Mouse (Mus musculus): ENCODE results near the gene C130074G19Rik.

Gene C130074G19Rik

DNA sequence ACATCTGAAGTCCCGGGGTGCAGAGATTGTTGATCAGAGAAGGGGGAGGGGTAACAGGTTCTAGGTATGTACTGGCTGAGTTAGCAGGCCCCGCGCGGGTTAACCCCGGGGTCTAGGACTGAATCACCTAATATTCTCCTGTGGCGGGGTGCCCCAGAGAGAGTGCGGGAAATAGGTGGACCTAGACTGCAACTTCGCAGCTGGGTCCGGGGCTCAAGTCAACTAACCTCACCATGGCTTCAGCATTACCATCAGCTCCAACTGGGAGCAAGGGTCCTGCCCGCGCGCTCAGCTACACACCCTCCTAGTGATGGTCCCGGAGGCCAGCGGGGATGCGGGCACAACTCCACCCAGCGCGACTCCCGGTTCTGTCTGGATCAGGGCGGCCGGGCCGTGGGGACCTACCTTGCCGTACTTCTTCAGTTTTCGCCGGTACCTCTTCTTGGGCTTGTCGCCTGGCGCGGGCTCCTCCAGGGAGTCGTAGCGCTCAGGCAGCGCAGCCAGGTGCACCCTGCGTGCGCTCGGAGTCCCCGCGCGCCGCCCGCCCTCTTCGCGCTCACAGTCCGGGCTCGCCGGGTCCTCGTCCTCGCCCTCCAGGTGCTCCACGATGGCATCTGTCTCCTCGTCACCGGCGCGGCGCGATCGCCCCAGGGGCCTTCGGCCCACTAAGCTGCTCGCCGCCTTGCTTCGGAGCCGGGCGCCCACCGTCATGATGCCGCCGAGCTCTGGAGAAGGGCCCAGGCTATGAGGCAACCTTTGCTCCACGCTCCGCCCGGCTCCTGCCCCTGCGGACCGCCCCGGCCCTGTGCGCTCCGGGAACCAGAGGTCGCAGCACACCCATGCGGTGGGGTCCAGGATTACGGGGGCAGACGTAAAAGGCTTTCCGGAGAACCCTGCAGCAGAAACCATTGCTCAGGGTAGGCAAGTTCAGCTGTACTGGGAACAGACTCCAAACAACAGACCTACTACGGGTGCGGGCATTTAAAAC is at the start of gene C130074G19Rik:
C130074G19Rik (minus strand) TSS at position 938 of the 988 bp plus-strand sequence.
- peak; percentile 87 to 90 for DNase-seq

DNA sequence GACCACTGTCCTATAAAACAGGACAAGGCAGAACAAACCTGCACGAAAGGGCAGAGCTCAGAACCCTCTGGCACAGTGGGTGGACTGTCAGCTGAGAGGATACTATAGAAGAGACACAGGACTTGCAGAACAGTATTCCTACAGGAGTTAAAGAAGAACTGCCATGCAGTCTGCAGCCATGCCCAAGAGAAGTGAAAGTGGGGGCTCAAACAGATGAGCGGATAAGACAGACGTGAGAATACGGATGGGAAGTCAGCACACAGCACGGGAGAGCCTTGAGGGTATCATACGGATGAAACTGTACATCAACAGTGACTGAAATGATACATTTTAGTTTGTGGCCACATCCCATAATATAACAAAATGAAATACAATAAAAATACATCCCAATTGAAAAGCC is 48.1 kb upstream of the C130074G19Rik start:
- no peak for DNase-seq

DNA sequence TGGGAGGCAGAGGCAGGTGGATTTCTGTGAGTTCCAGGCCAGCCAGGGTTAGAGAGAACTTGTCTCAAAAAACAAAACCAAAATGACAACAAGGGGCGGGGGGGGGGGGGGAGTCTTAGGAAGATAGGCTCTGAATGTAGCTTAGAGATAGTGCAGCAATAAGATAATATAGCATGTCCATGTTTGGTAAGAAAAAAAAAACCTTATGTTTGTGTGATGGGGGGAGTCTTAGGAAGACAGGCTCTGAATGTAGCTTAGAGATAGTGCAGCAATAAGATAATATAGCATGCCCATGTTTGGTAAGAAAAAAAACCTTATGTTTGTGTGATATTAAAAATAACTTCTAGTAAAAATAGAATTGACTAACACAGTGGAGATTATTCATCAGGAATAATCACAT is 45.4 kb upstream of the C130074G19Rik start:
- no peak for DNase-seq

DNA sequence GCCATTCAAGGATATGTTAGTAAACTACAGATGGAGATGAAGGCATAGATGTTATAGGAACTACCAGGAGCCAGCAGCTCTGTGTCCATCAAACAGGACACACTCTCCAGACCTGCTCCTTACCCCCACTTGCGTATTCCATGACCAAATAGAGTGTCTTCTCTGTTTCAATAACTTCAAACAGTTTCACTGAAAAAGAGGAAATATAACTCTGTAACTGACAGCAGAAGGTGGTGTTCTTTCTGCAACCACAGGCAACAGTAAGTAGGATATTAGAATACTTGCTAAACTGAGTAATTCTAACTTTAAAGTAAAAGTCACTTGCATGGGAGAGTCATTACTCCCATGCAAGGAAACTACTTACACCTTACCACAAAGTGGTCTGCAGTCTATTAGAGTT is 44.9 kb upstream of the C130074G19Rik start:
- DNase-seq: no peak

DNA sequence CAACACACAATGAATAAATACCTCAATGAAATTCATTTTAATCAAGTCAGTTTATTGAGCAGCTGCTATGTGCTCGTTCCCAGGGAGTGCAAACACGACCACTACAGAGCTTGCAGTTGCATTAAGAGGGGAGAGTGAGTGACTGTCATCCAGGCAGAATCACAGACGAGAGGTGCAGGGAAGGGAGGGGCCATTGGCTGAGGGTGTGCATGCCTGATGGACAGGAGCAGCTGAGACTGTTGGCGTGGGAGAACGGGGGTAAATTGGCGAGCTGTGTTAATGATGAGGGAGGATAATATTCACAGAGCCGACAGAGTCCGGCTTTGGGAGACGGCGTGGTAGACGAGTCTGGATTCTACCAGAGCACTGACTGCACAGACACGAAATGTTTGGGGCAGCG is 39.8 kb upstream of the C130074G19Rik start:
- DNase-seq: no peak

DNA sequence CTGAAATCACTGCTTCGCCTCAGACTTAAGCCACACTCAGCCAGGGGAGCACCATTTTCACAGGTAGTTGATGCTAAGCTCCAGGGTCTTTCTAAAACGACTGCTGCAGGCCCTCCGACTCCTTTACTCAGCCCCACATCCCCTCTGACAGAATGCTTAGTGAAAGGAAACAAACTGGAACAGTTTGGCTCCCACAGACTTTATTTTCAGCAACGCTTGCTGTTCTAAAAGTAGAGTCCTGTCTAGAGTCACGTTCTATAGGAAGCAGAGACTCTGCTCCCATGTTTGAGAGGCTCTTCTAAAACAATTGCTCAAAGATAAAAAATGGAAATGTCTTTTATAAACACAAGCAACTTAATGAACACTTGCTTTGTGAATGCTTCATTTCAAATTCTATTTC is 37.0 kb upstream of the C130074G19Rik start:
- no peak for DNase-seq

DNA sequence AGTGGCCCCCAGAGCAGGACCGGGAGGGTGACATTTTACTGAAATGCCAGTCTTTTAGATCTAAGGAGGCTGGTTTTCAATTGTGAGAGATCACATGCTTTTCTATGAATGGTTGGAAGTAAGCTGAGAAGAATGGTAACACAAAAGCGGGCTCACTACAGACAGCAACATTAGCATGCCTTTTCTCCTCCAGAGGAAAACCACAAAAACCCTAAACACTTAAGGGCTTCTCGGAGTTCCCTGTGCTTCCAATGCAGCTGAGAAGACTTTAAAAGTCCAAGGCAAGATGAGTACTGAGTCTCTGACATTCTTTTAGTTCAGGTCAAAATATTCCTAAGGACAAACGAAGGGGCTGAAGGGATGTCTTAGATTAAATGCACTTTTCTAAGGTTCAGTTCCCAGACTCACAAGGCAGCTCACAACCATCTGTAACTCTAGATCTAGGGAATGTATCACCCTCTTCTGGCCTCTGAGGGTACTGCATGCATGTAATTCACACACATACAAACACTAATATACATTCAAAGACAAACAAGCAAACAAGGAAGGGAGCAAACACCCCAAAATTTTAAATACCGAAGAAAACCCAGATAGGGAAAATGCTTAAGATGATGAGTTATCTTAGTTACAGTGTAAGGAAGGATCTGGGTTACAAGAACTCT is 35.3 kb upstream of the C130074G19Rik start:
- DNase-seq: no peak

DNA sequence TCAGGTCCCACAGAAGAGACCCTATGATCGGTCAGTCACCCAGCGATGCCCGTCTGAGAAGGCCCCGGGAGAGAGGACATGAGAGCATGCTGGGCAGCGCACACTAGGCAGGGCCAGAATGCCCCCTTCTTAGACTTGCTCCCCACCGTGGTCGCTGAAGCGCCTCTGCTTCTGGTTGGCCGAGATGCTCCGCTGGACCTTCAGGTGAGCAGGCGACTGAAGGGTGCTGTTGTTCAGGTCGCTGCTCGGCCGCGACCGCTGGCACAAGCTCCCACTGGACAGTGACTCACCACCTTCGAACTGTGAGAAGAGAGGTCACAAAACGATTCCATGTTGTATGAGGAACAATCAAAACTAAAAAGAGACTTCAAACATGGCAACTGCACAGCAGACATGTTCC is 29.3 kb upstream of the C130074G19Rik start:
- DNase-seq: no peak

DNA sequence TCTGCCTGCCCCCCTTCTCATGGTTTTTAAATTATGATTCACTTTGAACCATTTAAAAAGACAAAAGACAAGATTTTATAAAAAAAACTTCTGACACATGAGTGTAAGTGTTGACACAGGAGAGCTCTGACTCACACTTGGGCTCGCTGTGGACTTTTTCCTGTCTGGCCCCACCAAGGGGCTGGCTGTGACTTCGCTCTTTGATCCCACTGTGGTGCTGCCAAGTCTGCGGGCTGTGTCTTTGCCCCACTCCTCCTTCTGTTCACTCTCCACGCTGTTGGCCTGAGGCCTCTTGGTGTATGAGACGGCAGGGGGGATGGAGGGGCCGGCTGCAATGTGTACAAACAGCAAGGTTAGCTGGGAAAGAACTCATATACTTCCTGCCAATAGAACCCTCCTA is 28.8 kb upstream of the C130074G19Rik start:
- DNase-seq: no peak

DNA sequence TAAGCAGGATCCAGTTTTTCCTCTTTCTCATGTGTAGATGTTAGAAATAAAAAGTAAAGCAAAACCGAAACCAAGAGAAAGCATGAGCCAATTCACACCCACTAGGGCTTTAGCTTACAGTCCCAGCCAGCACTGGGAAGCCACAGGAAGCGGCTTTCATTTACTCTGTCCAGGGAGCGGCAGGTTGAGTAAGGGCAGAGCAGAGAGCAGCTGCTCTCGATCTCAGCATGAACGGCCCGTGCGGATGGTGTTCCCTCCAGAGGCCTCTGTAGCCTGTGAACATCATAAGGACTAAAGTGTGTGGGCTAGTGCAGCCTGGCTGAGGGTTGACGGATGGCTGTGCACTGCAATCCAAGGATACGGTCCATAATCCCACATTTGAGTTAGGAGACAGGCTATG is 25.5 kb upstream of the C130074G19Rik start:
- DNase-seq: peak in 1 of 2 experiments; percentile 26

DNA sequence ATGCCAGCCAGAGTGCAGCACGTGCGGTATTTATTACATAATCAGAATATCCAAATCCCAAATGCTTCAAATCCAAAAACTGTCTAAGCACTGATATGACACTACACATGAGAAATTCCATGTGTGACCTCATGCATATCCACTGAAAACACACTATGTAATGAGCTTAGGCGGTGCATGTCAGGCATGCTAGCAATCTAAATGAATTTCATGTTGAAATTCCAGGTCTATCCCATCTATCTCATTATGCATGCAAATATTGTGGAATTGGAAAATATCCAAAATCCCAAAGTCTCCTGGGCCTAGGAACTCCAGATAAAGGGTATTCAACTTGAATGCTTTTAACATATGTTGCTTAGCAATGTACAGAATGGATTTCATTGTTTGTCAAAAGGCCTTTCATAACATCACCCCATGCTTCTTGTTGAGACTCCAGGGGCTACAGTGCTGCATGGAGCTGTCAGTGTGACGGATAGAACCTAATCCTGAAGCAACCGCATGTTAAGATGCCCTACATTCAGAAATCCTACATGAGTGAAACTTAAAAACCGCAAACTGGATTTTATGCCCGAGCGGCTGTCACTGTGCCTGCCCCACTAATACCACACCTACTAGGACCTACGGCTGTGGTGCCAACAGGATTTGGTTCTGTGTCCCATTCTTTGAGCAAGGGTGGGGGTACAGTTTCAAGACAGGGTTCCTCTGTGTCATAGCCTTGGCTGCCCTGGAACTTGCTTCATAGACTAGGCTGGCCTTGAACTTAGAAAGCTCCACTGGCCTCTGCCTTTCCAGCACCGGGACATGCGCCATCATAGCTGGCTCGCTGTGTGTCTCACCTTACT is 23.1 kb upstream of the C130074G19Rik start:
- DNase-seq: no peak

DNA sequence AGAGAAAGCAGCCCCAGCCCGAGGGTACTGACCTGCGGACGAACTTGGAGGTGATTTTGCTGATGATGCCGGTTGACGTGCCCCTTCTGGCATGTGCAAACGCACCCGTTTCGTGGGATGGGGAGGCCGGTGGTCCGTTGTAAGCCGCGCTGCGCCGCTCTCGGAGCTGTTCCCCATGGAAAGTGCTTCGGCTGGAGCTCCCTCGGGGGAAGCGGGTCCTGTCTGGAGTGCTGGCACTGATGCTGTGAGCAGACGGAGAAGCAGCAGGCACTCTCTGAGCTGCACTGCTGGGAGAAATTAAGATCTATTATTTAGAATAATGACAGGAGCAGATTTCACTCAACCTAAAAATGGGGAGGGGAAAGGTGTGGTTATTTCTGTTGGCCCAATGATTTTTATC is 22.4 kb upstream of the C130074G19Rik start:
- no peak for DNase-seq

DNA sequence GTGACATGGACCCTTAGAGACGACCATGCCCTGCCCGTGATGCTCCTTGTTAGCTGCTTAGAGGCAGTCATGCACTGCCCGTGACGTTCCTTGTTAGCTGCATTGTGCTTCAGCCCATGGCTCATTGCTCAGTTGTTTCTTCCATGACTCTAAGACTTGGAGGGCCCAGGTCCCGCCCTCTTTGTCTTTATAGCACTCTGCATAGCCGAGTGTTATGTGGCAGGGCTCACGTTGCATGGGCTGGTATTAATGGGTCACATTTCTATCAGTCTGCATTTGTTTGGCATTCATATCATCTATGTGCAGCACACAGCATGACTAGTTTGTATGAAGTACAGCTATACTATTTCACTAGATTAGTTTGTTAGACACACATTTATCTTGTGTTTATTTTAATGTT is 20.7 kb upstream of the C130074G19Rik start:
- DNase-seq: no peak

DNA sequence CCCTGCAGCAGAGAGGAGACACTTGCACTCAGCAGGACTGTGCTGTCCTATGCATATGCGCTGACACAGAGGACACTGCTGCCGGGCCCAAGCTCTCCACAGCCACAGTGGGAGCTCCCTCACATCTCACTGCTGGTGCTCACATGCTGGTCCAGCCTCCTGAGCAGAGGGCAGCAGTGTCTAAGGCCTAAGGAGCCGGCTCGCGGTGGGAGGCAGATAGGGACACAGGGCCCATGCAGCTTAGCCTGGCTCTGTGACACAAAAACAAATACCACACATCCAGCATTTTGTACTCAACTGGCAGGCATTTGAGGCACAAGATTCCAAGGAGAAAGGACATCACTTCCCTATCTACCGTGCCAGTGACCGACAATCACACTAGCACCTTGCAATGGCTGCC is 19.9 kb upstream of the C130074G19Rik start:
- no peak for DNase-seq

DNA sequence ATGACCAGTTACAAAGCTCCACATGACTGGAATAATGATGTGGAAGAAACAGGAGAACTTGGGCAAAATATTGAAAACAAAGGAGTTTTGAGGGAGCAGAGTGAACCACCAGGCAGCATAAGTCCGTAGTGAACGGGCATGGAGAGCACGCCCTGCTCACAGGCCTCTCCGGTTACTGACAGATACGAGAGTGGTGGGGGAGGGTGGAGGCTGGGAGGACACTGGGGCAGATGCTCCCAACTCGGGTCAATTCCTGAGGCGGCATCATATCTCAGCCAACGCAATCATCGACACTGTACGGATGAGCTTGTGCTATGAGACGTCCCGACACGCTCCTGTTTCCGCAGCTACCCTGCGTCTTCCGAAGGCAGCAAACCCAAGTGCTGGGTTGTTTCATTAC is 14.3 kb upstream of the C130074G19Rik start:
- no peak for DNase-seq

DNA sequence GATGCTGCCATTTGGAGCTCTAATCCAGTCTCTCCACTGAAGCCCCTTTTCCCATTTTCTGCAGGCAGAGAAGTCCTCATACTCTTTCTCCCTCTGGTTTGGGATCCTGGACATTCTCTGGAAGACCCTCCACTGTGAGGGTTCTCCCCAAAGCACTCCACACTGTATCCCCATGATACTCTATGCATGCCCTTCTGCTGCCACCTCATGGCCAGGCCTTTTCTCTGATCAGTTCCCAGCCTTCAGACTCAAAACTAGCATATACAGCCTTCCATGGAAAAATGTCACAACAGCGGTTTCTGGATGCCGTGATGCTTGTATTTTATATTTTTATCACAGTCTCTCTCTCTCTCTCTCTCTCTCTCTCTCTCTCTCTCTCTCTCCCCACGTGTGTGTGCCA is 9.0 kb upstream of the C130074G19Rik start:
- DNase-seq: no peak

DNA sequence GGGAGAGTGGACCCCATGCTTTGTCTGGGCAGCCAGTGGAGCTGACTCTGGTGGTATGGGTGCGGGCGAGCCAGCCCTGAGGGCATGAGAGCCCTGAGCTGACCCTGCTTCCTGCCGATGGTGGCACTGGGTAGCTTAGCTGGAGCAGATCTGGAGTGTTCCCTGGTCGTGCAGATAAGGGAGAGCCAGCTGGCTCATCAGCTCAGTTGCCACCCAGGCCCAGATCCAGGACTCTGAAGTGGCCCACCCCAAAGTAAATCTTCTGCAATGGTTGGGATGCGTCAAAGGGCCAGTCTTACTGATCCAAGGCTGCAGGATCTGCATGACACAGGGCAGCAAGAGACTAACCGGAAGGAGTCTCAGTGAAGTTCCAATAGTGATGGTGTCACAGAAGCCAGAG is 6.4 kb upstream of the C130074G19Rik start:
- DNase-seq: no peak

DNA sequence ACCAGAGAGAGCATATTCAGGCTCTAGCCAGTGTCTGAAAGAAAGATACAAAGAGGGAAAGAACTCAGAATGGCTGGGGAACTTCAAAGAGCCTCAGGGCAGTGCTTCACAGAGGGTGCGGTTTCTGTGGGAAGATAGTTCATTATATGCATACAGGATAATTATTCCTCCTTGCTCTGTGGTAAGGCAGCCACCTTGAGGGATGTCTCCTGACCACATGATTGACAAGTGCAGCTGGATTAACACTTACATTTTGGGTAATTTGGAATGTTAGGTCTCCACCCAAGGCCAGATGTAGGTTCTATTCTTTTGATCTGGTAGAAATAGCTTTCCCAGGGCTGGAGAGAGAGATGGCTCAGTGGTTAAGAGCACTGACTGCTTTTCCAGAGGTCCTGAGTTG is 3.1 kb upstream of the C130074G19Rik start:
- no peak for DNase-seq

DNA sequence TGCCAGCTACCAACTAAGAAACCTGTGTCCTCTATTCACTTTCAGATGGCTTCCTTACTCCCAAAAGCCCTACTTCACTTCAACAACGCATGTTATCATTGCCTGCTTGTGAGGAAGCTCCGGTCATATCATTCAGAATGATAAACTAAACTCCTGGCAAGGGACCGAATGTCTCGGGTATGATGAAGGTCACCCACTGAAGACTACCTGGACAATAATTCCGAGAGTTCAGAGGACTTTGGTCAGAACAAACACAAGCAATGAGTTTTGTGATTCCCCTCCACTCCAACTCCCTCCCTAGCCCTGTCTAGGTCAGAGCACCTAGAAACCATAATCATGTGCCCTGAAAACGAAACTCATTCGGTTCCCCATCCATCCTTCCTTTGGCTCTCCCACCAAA is 1.2 kb downstream of the C130074G19Rik start:
- DNase-seq: no peak

DNA sequence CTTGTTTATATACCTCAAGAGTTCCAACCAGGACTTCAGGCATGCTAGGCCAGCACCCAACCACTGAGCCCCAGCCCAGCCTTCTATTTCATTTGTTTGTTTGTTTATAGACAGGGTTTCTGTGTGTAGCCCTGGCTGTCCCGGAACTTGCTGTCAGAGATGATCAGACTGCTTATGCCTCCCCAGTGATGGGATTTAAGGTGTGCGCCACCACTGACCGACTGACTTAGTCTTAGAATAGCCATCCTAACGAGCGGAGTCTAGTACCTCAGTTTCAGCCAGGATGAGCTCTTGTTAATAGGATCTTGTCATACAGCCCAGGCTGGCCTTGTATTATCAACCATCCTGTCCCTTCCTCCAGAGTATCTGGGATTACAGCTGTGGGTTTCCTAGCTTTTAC is 1.8 kb downstream of the C130074G19Rik start:
- DNase-seq: no peak

DNA sequence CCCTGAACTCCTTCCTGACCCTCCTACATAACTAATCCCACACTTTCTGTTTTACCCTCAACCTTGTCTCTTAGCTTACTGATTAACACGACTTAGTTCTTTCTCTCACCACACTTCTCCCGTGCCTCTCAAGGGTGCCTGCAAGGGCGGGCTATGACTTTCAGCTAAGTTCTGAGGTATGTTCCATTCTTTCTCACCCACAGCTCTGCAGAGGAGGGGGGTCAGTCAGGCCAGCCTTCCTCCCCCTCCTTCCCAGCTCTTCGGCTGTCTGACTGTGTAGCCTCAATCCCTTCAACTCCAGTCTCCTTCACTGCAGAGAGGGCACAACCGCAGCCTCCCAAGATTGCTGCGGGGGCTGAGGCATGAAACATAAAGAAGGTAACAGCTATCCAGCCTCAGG is 4.2 kb downstream of the C130074G19Rik start:
- no peak for DNase-seq

DNA sequence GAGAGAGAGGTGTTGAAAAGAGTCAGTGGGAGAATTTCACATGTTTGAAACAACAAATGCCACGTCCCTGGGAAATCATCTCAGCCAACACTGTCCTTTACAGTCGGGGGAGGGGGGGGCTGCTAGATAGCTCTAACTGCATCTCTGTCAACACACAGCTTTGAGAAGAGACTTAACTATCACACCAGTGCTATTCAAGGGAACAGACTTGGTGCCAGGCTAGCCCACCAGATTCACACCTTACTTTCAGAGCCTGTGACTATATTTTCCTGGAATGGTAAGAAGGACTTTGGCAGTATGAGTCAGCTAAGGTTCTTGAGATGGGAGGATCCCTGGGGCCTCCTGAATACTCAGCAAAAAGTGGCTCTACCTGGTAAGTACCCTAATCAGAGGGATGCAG is 5.7 kb downstream of the C130074G19Rik start:
- no peak for DNase-seq

DNA sequence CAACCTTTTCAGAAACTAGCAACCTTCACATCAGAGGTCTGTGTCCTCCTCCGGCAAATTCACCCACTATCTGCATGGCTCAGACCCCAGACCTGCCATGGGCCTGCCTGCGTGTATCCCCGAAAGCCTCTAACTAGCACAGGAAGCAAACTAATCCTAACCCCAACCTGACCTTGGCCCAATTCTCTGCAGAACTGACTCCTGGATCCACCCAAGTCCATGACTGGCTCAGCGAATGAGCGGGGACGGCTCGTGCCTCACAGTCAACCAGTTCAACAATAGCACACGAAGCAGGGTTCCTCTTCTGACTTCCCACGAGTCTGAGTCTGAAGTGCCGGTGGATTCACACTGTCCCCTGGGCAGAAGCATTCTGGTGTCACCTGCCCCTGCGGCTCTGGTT is 9.1 kb downstream of the C130074G19Rik start:
- DNase-seq: no peak
